Mouse (Mus musculus) forebrain, embryonic 13.5 days (tissue): ENCODE results near the gene Ncoa5. TPM values are rescaled to one million over a fixed set of nuclear protein-coding genes. Genes with fewer than 3 reads are reported as not detected.

Experiments
- ATAC-seq: fragments of 200-750 bp; cut with Nextera tagmentation; 2 replicates; pipeline ENCODE4 v1.8.0; 2017
- H3K27ac ChIP-seq: fragments of 300-500 bp; sonication (generic); 2 replicates; pipeline ENCODE4 v1.5.1; 2015; ENCODE audit warnings: inconsistent platforms, mild to moderate bottlenecking, moderate library complexity
- H3K27me3 ChIP-seq: fragments of 300-500 bp; sonication (generic); 2 replicates; pipeline ENCODE4 v1.6.1; 2015; ENCODE audit warnings: mild to moderate bottlenecking, inconsistent platforms
- H3K36me3 ChIP-seq: fragments of 300-500 bp; sonication (generic); 2 replicates; pipeline ENCODE4 v1.6.1; 2015; ENCODE audit warnings: mild to moderate bottlenecking, inconsistent platforms; ENCODE audit not compliant: poor library complexity, severe bottlenecking
- H3K4me1 ChIP-seq: fragments of 300-500 bp; sonication (generic); 2 replicates; pipeline ENCODE4 v1.6.1; 2015; ENCODE audit warnings: inconsistent platforms
- H3K4me2 ChIP-seq: fragments of 300-500 bp; sonication (generic); 2 replicates; pipeline ENCODE4 v1.6.1; 2015; ENCODE audit warnings: inconsistent platforms, mild to moderate bottlenecking, moderate library complexity
- H3K4me3 ChIP-seq: fragments of 300-500 bp; sonication (generic); 2 replicates; pipeline ENCODE4 v1.5.1; 2015; ENCODE audit warnings: mild to moderate bottlenecking, inconsistent platforms
- H3K9ac ChIP-seq: fragments of 300-500 bp; sonication (generic); 2 replicates; pipeline ENCODE4 v1.6.1; 2015; ENCODE audit warnings: mild to moderate bottlenecking, inconsistent platforms
- H3K9me3 ChIP-seq: fragments of 300-500 bp; sonication (generic); replicated peaks from 2 replicates; pipeline ENCODE4 v1.6.1; 2016; ENCODE audit warnings: inconsistent platforms
- WGBS: fragments of 180-500 bp; shearing (Covaris S2); methylation state at CpG from one replicate; pipeline ENCODE4 v1.1.7; 2015; 5-methylcytosine and 5-hydroxymethylcytosine counted together
- polyA plus RNA-seq: library from polyadenylated mRNA; unstranded; fragments of >200 nt; fragmentation: Nextera tagmentation; extraction: Ambion mirVana; gene quantifications from 2 replicates; pipeline ENCODE4 v1.2.1, GENCODE M21; 2015

The Ncoa5 gene
- polyA plus RNA-seq, 1 experiment from 2014 or later: 131 TPM

DNA sequence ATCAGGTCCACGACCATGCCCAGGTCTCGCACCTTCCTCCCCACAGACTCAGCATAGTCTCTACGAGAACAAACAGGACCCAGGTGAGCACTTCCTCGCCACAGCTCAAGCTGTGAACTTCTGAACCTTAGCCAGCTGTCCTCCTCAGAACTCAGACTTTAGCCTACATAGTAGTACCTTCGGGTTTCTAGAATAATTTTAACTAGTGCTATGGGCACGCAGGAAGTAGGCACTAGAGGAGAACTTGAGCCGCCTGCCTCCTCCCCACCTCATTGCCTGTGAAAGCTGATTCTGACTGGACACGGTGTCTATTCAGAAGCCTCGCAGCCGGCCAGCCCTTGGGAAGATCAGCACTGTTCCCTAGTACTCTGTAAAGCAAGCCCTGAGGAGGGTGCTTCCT lies 30.4 kb downstream of the Ncoa5 start:
- Histone ChIP-seq H3K4me3 (no peak overlapping the region), H3K27me3 (peaks cover 9% of the 10 kb centered on the region), H3K36me3 (peaks cover 100% of the 10 kb centered on the region), H3K4me2 (no peak overlapping the region), H3K27ac (no peak overlapping the region), H3K9me3 (no peaks in the 10 kb centered on the region), H3K4me1 (no peaks in the 10 kb centered on the region), H3K9ac (no peak overlapping the region)
- ATAC-seq: no peak
- WGBS: 92% methylated on average over 10 of the region's 10 CpGs

GRCm38 (mm10) chr2:165003108-165003507 lies 31.6 kb downstream of the Ncoa5 start:
- 78% methylated on average over 3 of the region's 3 CpGs for WGBS
- Histone ChIP-seq H3K27ac (no peak overlapping the region), H3K27me3 (peaks cover 20% of the 10 kb centered on the region), H3K36me3 (peaks cover 98% of the 10 kb centered on the region), H3K4me3 (no peak overlapping the region), H3K9ac (no peak overlapping the region), H3K9me3 (no peaks in the 10 kb centered on the region), H3K4me1 (peaks cover 8% of the 10 kb centered on the region), H3K4me2 (no peak overlapping the region)
- no peak for ATAC-seq

DNA sequence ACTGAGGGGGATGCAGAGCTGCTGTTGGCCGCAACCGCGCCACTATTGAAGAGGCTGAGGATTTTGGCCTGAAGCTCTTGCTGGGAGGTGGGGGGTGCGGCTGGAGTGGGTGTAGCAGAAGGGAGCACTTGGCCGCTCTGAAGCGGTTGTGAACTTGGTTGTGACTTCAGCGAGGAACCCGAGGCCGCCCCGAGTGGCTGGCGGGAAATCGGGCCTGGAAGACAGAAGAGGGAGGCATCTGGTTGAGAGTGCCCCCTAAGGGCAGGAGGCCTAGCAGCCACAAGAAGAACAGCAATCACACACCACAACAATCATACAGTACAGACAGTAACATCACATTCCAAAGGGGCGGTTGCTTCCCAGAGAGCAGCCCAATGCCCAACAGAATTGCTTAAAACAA lies 32.7 kb downstream of the Ncoa5 start:
- H3K4me3 ChIP-seq: no peak overlapping the region
- H3K4me1 ChIP-seq: peaks cover 19% of the 10 kb centered on the region
- H3K36me3 ChIP-seq: peaks cover 86% of the 10 kb centered on the region
- H3K4me2 ChIP-seq: no peak overlapping the region
- no peak overlapping the region for H3K27ac ChIP-seq
- no peak for ATAC-seq
- no peak overlapping the region for H3K9ac ChIP-seq
- peaks cover 32% of the 10 kb centered on the region for H3K27me3 ChIP-seq
- no peaks in the 10 kb centered on the region for H3K9me3 ChIP-seq
- 92% methylated on average over 13 of the region's 13 CpGs for WGBS

- Histone ChIP-seq H3K27ac (no peak overlapping the region), H3K27me3 (peaks cover 47% of the 10 kb centered on the region), H3K9me3 (no peaks in the 10 kb centered on the region), H3K4me3 (peak overlapping the region; percentile 30), H3K4me2 (peak overlapping the region; percentile 55), H3K36me3 (peaks cover 45% of the 10 kb centered on the region), H3K9ac (peak overlapping the region; percentile 57), H3K4me1 (peaks cover 19% of the 10 kb centered on the region)
- 2% methylated on average over 47 of the region's 52 CpGs for WGBS
- ATAC-seq: peak; percentile 6; the same call in 1 of the 2 replicates
Measured at GRCm38 (mm10) chr2:164997721-164998428, 36.8 kb downstream of the Ncoa5 start.

GRCm38 (mm10) chr2:164996848-164997720 lies 37.6 kb downstream of the Ncoa5 start:
- Histone ChIP-seq H3K27me3 (peaks cover 47% of the 10 kb centered on the region), H3K27ac (no peak overlapping the region), H3K36me3 (peaks cover 37% of the 10 kb centered on the region), H3K4me1 (peaks cover 19% of the 10 kb centered on the region), H3K4me3 (peak overlapping the region; percentile 30), H3K9ac (peak overlapping the region; percentile 57), H3K9me3 (no peaks in the 10 kb centered on the region), H3K4me2 (peak overlapping the region; percentile 55)
- 11% methylated on average over 49 of the region's 49 CpGs for WGBS
- no peak for ATAC-seq

DNA sequence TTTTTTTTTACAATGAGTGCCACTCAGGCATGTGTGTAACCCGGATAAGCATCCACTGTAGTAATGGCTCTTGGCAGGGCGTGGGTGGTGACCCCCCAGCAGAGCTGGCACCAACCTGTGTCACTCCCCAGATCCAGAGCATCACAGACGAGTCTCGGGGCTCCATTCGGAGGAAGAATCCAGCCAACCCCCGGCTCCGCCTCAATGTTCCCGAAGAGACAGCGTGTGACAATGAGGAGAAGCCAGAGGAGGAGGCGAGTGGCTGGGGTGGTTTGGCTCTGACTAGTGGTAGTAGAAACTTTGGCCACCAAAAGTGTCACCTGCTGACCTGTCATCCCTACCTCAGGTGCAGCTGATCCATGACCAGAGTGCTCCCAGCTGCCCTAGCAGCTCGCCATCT lies 38.7 kb downstream of the Ncoa5 start:
- H3K27me3 ChIP-seq: peaks cover 47% of the 10 kb centered on the region
- 62% methylated on average over 11 of the region's 11 CpGs for WGBS
- H3K4me3 ChIP-seq: no peak overlapping the region
- no peak overlapping the region for H3K9ac ChIP-seq
- no peak overlapping the region for H3K27ac ChIP-seq
- H3K4me2 ChIP-seq: no peak overlapping the region
- peaks cover 19% of the 10 kb centered on the region for H3K4me1 ChIP-seq
- ATAC-seq: no peak
- H3K36me3 ChIP-seq: peaks cover 26% of the 10 kb centered on the region
- no peaks in the 10 kb centered on the region for H3K9me3 ChIP-seq

DNA sequence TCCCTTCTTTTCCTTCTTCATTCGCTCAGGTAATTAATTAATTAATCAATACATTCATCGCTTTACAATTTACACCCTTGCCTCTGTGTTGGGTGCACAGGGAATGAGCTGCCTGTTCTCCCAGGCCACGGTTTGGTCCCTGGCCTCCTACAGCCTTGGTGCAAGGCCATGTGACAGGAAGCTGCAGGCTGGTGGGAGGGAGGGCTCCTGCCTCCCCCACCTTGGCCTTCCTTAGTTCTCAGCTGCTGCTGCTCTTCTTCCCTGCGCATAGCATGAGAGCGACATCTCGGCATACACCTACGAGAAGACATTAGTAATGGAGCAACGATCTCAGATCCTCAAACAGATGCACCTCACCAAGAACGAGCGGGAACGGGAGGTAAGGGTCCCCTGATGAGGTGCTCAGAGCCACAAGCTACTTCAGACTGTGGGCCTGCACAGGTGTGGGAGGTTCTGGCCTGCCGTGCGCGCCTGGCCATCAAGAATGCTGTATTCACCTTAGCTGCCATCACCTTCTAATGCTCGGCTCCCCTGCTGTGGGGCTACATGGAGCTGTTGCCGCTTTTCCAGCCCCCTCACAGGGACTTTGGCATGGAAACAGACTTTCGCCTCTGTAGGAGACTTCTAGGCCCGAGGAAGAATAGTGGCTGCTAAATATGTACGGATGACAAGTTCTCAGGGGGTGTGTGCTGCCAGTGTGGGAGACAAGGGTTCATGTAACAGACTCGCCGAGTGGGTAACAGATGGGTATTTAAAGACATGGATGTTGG lies 39.8 kb downstream of the Ncoa5 start:
- Histone ChIP-seq H3K4me3 (no peak overlapping the region), H3K27me3 (peaks cover 44% of the 10 kb centered on the region), H3K36me3 (peaks cover 15% of the 10 kb centered on the region), H3K4me2 (no peak overlapping the region), H3K27ac (no peak overlapping the region), H3K9ac (no peak overlapping the region), H3K9me3 (no peaks in the 10 kb centered on the region), H3K4me1 (peaks cover 19% of the 10 kb centered on the region)
- WGBS: 61% methylated on average over 21 of the region's 21 CpGs
- no peak for ATAC-seq

GRCm38 (mm10) chr2:164994156-164994555 lies 40.5 kb downstream of the Ncoa5 start:
- peaks cover 19% of the 10 kb centered on the region for H3K4me1 ChIP-seq
- H3K27me3 ChIP-seq: peaks cover 37% of the 10 kb centered on the region
- no peak overlapping the region for H3K27ac ChIP-seq
- H3K4me3 ChIP-seq: no peak overlapping the region
- H3K9me3 ChIP-seq: no peaks in the 10 kb centered on the region
- no peak for ATAC-seq
- H3K4me2 ChIP-seq: no peak overlapping the region
- WGBS: 86% methylated on average over 11 of the region's 11 CpGs
- H3K9ac ChIP-seq: no peak overlapping the region
- H3K36me3 ChIP-seq: peaks cover 8% of the 10 kb centered on the region

- H3K4me2 ChIP-seq: no peak overlapping the region
- no peaks in the 10 kb centered on the region for H3K4me1 ChIP-seq
- 51% methylated on average over 10 of the region's 10 CpGs for WGBS
- ATAC-seq: no peak
- H3K27ac ChIP-seq: no peak overlapping the region
- H3K27me3 ChIP-seq: peaks cover 13% of the 10 kb centered on the region
- H3K9ac ChIP-seq: no peak overlapping the region
- H3K4me3 ChIP-seq: no peak overlapping the region
- H3K9me3 ChIP-seq: no peaks in the 10 kb centered on the region
- no peaks in the 10 kb centered on the region for H3K36me3 ChIP-seq
Measured at GRCm38 (mm10) chr2:164991808-164992207, 42.9 kb downstream of the Ncoa5 start.

DNA sequence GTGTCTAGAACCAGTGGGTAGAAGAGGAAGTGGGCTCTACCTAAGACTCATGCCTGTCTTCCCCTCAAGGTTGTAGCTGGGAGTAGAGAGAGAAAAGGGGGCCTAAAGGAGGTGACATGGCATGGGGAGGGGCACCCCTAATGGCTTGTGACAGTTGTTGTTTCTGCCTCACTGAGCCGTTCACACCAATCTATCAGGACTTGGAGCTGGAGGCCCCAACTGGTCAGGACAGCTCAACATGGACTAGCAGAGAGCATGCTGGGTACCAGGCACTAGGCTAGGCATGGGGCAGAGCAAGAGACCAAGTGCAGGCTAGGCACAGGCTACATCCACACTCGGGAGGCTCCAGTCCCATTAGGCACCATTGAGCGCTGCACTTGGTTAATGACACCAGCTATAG lies 43.6 kb downstream of the Ncoa5 start:
- no peak overlapping the region for H3K27ac ChIP-seq
- no peaks in the 10 kb centered on the region for H3K9me3 ChIP-seq
- no peak overlapping the region for H3K9ac ChIP-seq
- H3K4me1 ChIP-seq: no peaks in the 10 kb centered on the region
- 76% methylated on average over 3 of the region's 3 CpGs for WGBS
- no peak for ATAC-seq
- peaks cover 6% of the 10 kb centered on the region for H3K27me3 ChIP-seq
- H3K4me2 ChIP-seq: no peak overlapping the region
- no peak overlapping the region for H3K4me3 ChIP-seq
- H3K36me3 ChIP-seq: no peaks in the 10 kb centered on the region

DNA sequence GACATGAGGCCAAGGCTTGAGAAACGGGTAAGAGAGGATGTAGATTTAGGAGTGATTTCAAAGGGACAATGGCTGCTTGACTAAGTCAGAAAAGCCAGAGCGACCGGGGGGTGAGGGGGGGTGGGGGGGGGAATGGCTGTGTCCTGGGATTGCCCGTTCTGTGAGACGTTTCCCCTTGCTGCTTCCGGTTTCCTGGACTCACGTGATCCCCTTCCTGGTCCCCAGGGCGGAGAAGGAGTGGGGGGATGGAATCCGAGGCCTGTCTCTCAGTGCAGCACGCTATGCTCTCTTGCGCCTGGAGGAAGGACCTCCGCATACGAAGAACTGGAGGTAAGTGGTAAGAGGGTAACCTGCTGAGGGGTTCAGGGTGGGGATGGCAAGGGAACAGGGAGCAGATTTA lies 45.9 kb downstream of the Ncoa5 start:
- Histone ChIP-seq H3K4me2 (no peak overlapping the region), H3K36me3 (no peaks in the 10 kb centered on the region), H3K4me1 (no peaks in the 10 kb centered on the region), H3K9ac (no peak overlapping the region), H3K27ac (no peak overlapping the region), H3K4me3 (no peak overlapping the region), H3K27me3 (no peaks in the 10 kb centered on the region), H3K9me3 (no peaks in the 10 kb centered on the region)
- WGBS: 73% methylated on average over 13 of the region's 13 CpGs
- no peak for ATAC-seq
